Comparison of ENCODE assay signal across 32 mouse cellular contexts in the genomic region with DNA sequence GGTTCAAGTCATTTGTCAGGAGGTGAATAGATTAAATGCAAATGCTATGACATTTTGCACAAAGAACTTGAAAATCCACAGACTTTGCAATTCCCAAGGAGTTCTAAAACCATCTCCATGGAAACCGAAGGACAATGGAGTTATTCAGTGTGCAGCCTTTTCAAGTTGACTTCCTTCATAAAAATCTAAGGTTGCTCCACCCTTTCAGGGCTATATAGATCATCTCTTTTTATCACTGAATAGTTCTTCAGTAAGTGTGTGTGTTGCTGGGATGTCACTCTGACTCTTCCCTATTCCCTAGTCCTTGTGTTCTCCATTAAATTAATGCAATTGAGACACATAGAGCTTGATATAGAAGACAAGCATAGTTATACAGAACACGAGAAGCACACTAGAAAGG.
DNase-seq lines count a peak whose midpoint lies in the region; ATAC-seq and TF ChIP-seq lines count a peak whose summit lies in the region.
"Had no signal": no experiment of that assay in that cellular context is flagged by ENCODE, and none has a peak within 500 bp of the region (broad histone marks: within the 10 kb centered on the region; RNA-seq: fewer than 3 reads in every experiment).

No protein-coding gene starts in this region.

- ATAC-seq in forebrain, embryonic 16.5 days = peak; percentile 58
- peak; percentile 61; the same call in 1 of the 2 replicates for ATAC-seq in midbrain, embryonic 11.5 days (ENCODE audit: low FRiP score)
- ATAC-seq: CD4-positive, CD25-positive, alpha-beta regulatory T cell, adult 4 months; intestine, postnatal 0 days; lung, postnatal 0 days had no signal

- no peak overlapping the region for H3K9ac ChIP-seq in forebrain, embryonic 16.5 days (replicated peaks; ENCODE audit: low read depth, low read length)
- no peak overlapping the region for H3K9ac ChIP-seq in midbrain, embryonic 11.5 days (ENCODE audit: low read length)
- H3K9ac ChIP-seq: embryonic facial prominence, embryonic 15.5 days; heart, embryonic 12.5 days; limb, embryonic 15.5 days; liver, embryonic 13.5 days; neural tube, embryonic 12.5 days had no signal

- WGBS in forebrain, embryonic 16.5 days = 56% methylated on average over 2 of the region's 2 CpGs
- 78% methylated on average over 2 of the region's 2 CpGs for whole genome bisulfite sequencing in forebrain, embryonic 10.5 days
- WGBS in midbrain, embryonic 11.5 days = 68% methylated on average over 2 of the region's 2 CpGs
- 77% methylated on average over 2 of the region's 2 CpGs for WGBS in midbrain, embryonic 10.5 days

- H3K27me3 ChIP-seq in forebrain, embryonic 16.5 days (replicated peaks; ENCODE audit: control insufficient read depth, insufficient read depth, low read length) = no peaks in the 10 kb centered on the region
- no peaks in the 10 kb centered on the region for H3K27me3 ChIP-seq in forebrain, embryonic 10.5 days (ENCODE audit: poor library complexity, severe bottlenecking)
- no peaks in the 10 kb centered on the region for H3K27me3 ChIP-seq in midbrain, embryonic 11.5 days (ENCODE audit: control insufficient read depth, insufficient read depth, low read length)
- H3K27me3 ChIP-seq in midbrain, embryonic 10.5 days (ENCODE audit: low read depth, poor library complexity, severe bottlenecking) = no peaks in the 10 kb centered on the region
- H3K27me3 ChIP-seq: embryonic facial prominence, embryonic 15.5 days; heart, embryonic 12.5 days; limb, embryonic 15.5 days; liver, embryonic 13.5 days; megakaryocyte, embryonic 14.5 days; neural tube, embryonic 12.5 days had no signal

- no peak for TF ChIP-seq POLR2A in brain, embryonic 14.5 days (IDR thresholded peaks at IDR 0.05; ENCODE audit: borderline replicate concordance, extremely low read depth, insufficient read depth, insufficient read length, poor library complexity, severe bottlenecking)

- H3K36me3 ChIP-seq in forebrain, embryonic 16.5 days (ENCODE audit: control insufficient read depth, insufficient read depth) = no peaks in the 10 kb centered on the region
- no peaks in the 10 kb centered on the region for H3K36me3 ChIP-seq in forebrain, embryonic 10.5 days (replicated peaks)
- no peaks in the 10 kb centered on the region for H3K36me3 ChIP-seq in midbrain, embryonic 11.5 days (ENCODE audit: control insufficient read depth, insufficient read depth, low read length)
- H3K36me3 ChIP-seq in midbrain, embryonic 10.5 days = no peaks in the 10 kb centered on the region
- H3K36me3 ChIP-seq: embryonic facial prominence, embryonic 10.5 days; embryonic facial prominence, embryonic 15.5 days; heart, embryonic 12.5 days; limb, embryonic 10.5 days; limb, embryonic 15.5 days; liver, embryonic 13.5 days; neural tube, embryonic 12.5 days had no signal

- no peak overlapping the region for H3K27ac ChIP-seq in forebrain, embryonic 16.5 days (ENCODE audit: low read length)
- H3K27ac ChIP-seq in forebrain, embryonic 10.5 days = no peak overlapping the region
- H3K27ac ChIP-seq in midbrain, embryonic 11.5 days (ENCODE audit: low read depth, low read length) = no peak overlapping the region
- no peak overlapping the region for H3K27ac ChIP-seq in midbrain, embryonic 10.5 days (replicated peaks)
- H3K27ac ChIP-seq: embryonic facial prominence, embryonic 10.5 days; embryonic facial prominence, embryonic 15.5 days; heart, adult 2 months; limb, embryonic 10.5 days; limb, embryonic 15.5 days; liver, embryonic 13.5 days; neural tube, embryonic 12.5 days had no signal

- no peak for DNase-seq in forebrain, embryonic 10.5 days (ENCODE audit: extremely low spot score, low spot score)
- no peak for DNase-seq in midbrain, embryonic 11.5 days (ENCODE audit: low spot score, missing footprints)
- no peak for DNase-seq in midbrain, embryonic 10.5 days (ENCODE audit: low spot score)
- DNase-seq in brain, embryonic 14.5 days (ENCODE audit: low read depth) = peak; percentile 51
- peak; percentile 19 for DNase-seq in embryo, embryonic 11 days
- DNase-seq in adipocyte (ENCODE audit: low spot score) = no peak
- DNase-seq in thymus, postnatal 14 days = no peak
- DNase-seq: adrenal gland, adult 2 months; adrenal gland, postnatal 36 days; cerebellum, adult 11 months; cerebellum, adult 9-10 months; cerebellum, postnatal 36 days; heart, adult 2 months; heart, postnatal 4 days; kidney, adult 9 months; kidney, postnatal 10 days; layer of hippocampus, postnatal 36 days; liver, embryonic 13.5 days; lung, adult 18-20 months; lung, postnatal 4 days; right cerebral cortex, postnatal 4 days had no signal

- H3K4me1 ChIP-seq in forebrain, embryonic 16.5 days (replicated peaks; ENCODE audit: control insufficient read depth, insufficient read depth, low read length) = no peaks in the 10 kb centered on the region
- H3K4me1 ChIP-seq in forebrain, embryonic 10.5 days = peaks cover 8% of the 10 kb centered on the region; the same call in 1 of the 2 replicates
- H3K4me1 ChIP-seq in midbrain, embryonic 11.5 days (ENCODE audit: control insufficient read depth, insufficient read depth, low read length) = no peaks in the 10 kb centered on the region
- H3K4me1 ChIP-seq in midbrain, embryonic 10.5 days = peaks cover 12% of the 10 kb centered on the region
- H3K4me1 ChIP-seq: embryonic facial prominence, embryonic 10.5 days; embryonic facial prominence, embryonic 15.5 days; heart, embryonic 12.5 days; limb, embryonic 10.5 days; limb, embryonic 15.5 days; liver, embryonic 13.5 days; megakaryocyte, embryonic 14.5 days; neural tube, embryonic 12.5 days had no signal

- no peak overlapping the region for H3K4me3 ChIP-seq in forebrain, embryonic 16.5 days (replicated peaks; ENCODE audit: low read length)
- H3K4me3 ChIP-seq in forebrain, embryonic 10.5 days = no peak overlapping the region
- H3K4me3 ChIP-seq in midbrain, embryonic 11.5 days (ENCODE audit: low read depth, low read length) = no peak overlapping the region
- no peak overlapping the region for H3K4me3 ChIP-seq in midbrain, embryonic 10.5 days
- H3K4me3 ChIP-seq: embryonic facial prominence, embryonic 10.5 days; embryonic facial prominence, embryonic 15.5 days; heart, adult 2 months; heart, embryonic 12.5 days; limb, embryonic 10.5 days; limb, embryonic 15.5 days; liver, embryonic 13.5 days; megakaryocyte, embryonic 14.5 days; neural tube, embryonic 12.5 days had no signal

- H3K9me3 ChIP-seq in forebrain, embryonic 16.5 days (ENCODE audit: control insufficient read depth, low read length) = no peaks in the 10 kb centered on the region
- no peaks in the 10 kb centered on the region for H3K9me3 ChIP-seq in forebrain, embryonic 10.5 days
- H3K9me3 ChIP-seq in midbrain, embryonic 11.5 days (ENCODE audit: control insufficient read depth, low read length) = no peaks in the 10 kb centered on the region
- H3K9me3 ChIP-seq in midbrain, embryonic 10.5 days (replicated peaks) = no peaks in the 10 kb centered on the region
- H3K9me3 ChIP-seq: embryonic facial prominence, embryonic 10.5 days; embryonic facial prominence, embryonic 15.5 days; heart, embryonic 12.5 days; limb, embryonic 10.5 days; limb, embryonic 15.5 days; liver, embryonic 13.5 days; megakaryocyte, embryonic 14.5 days; neural tube, embryonic 12.5 days had no signal

- no peak for TF ChIP-seq CTCF in brain, embryonic 14.5 days (IDR thresholded peaks at IDR 0.05; ENCODE audit: borderline replicate concordance, extremely low read depth, insufficient read depth, insufficient read length)

- H3K4me2 ChIP-seq in forebrain, embryonic 16.5 days (ENCODE audit: low read length) = no peak overlapping the region
- no peak overlapping the region for H3K4me2 ChIP-seq in midbrain, embryonic 11.5 days
- H3K4me2 ChIP-seq: embryonic facial prominence, embryonic 15.5 days; heart, embryonic 12.5 days; limb, embryonic 15.5 days; liver, embryonic 13.5 days; neural tube, embryonic 12.5 days had no signal

Comparison
In these comparisons a context has a peak if more than half of its experiments do, and no peak if none do; other contexts are left out.
1. DNase-seq: peak in brain, embryonic 14.5 days (single experiment) and embryo, embryonic 11 days (single experiment); none in forebrain, embryonic 10.5 days (single experiment), midbrain, embryonic 11.5 days (single experiment), midbrain, embryonic 10.5 days (single experiment), adipocyte (single experiment) and thymus, postnatal 14 days (single experiment).